In the genomic region with DNA sequence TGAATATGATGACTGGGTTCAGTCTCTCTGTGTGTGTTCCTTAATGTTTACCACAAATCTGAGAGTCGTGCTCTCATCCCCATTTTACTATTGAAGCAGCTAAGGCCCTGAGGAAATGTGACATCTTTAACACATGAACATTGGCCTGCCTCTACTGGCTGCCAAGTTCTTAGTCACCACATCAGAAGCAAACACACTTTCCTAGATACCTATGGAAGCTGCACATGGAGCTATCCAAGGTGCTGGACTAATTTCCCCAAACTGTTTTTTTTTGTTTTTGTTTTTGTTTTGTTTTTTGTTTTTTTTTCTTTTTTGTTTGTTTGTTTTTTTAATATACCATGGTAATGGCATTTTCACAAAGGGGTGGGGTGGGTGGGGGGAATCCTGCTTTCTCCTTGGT, we compare ENCODE assay signal across 13 mouse cellular contexts.
DNase-seq lines count a peak whose midpoint lies in the region; ATAC-seq and TF ChIP-seq lines count a peak whose summit lies in the region.
"Had no signal": no experiment of that assay in that cellular context is flagged by ENCODE, and none has a peak within 500 bp of the region (broad histone marks: within the 10 kb centered on the region; RNA-seq: fewer than 3 reads in every experiment).

No protein-coding gene starts in this region.

- ATAC-seq in heart, embryonic 13.5 days (ENCODE audit: extremely low read depth, insufficient number of reproducible peaks, low FRiP score, low TSS enrichment), result no peak
- ATAC-seq in lung, postnatal 0 days, result no peak
- no peak for ATAC-seq in midbrain, postnatal 0 days (ENCODE audit: low FRiP score)
- ATAC-seq: liver, embryonic 12.5 days had no signal

- peak overlapping the region; percentile 63 for H3K4me2 ChIP-seq in heart, embryonic 13.5 days
- H3K4me2 ChIP-seq in lung, postnatal 0 days (replicated peaks; ENCODE audit: low read depth, low read length), result no peak overlapping the region
- H3K4me2 ChIP-seq in midbrain, postnatal 0 days (ENCODE audit: low read depth, low read length, poor library complexity, severe bottlenecking), result peak overlapping the region; percentile 66
- H3K4me2 ChIP-seq: embryonic facial prominence, embryonic 12.5 days; liver, embryonic 12.5 days had no signal

- H3K79me2 ChIP-seq in heart, adult 2 months (replicated peaks; ENCODE audit: control insufficient read depth, insufficient read depth, low read length), result no peaks in the 10 kb centered on the region

- peaks cover 36% of the 10 kb centered on the region for H3K4me1 ChIP-seq in heart, embryonic 13.5 days
- peaks cover 3% of the 10 kb centered on the region; the same call in 1 of the 2 replicates for H3K4me1 ChIP-seq in heart, adult 2 months (ENCODE audit: control insufficient read depth, insufficient read depth, low read length)
- no peaks in the 10 kb centered on the region for H3K4me1 ChIP-seq in lung, postnatal 0 days (ENCODE audit: insufficient read depth, low read depth, low read length)
- peaks cover 17% of the 10 kb centered on the region for H3K4me1 ChIP-seq in midbrain, postnatal 0 days (ENCODE audit: insufficient read depth, low read length)
- H3K4me1 ChIP-seq: liver, embryonic 12.5 days had no signal

- no peaks in the 10 kb centered on the region for H3K36me3 ChIP-seq in heart, embryonic 13.5 days
- no peaks in the 10 kb centered on the region for H3K36me3 ChIP-seq in heart, adult 2 months (ENCODE audit: control insufficient read depth, insufficient read depth, low read length)
- H3K36me3 ChIP-seq in lung, postnatal 0 days (ENCODE audit: insufficient read depth, low read length), result no peaks in the 10 kb centered on the region
- H3K36me3 ChIP-seq in midbrain, postnatal 0 days (ENCODE audit: insufficient read depth, low read length), result peaks cover 16% of the 10 kb centered on the region
- H3K36me3 ChIP-seq: embryonic facial prominence, embryonic 12.5 days; liver, embryonic 12.5 days had no signal

- DNase-seq in heart, adult 2 months, result no peak
- peak; percentile 8 for DNase-seq in lung, postnatal 0 days (ENCODE audit: low spot score)
- DNase-seq in lung, postnatal 14 days, result no peak
- DNase-seq in adipocyte (ENCODE audit: low spot score), result peak; percentile 40
- no peak for DNase-seq in midbrain, postnatal 0 days (ENCODE audit: low spot score)
- no peak for DNase-seq in urinary bladder, postnatal 36 days (ENCODE audit: low spot score in 2 of 2)
- no peak for DNase-seq in urinary bladder, adult 18-20 months (ENCODE audit: low spot score in 2 of 2)
- DNase-seq: kidney, postnatal 10 days; thymus, postnatal 25 days had no signal

- no peak overlapping the region for H3K27ac ChIP-seq in heart, embryonic 13.5 days (replicated peaks)
- H3K27ac ChIP-seq in heart, adult 2 months, result no peak overlapping the region
- no peak overlapping the region for H3K27ac ChIP-seq in lung, postnatal 0 days (ENCODE audit: low read length)
- peak overlapping the region; percentile 55; the same call in 1 of the 2 replicates for H3K27ac ChIP-seq in midbrain, postnatal 0 days (ENCODE audit: low read depth, low read length)
- H3K27ac ChIP-seq: embryonic facial prominence, embryonic 12.5 days; liver, embryonic 12.5 days; macrophage had no signal

- no peak overlapping the region for H3K9ac ChIP-seq in heart, embryonic 13.5 days
- H3K9ac ChIP-seq in heart, adult 2 months (ENCODE audit: low read depth, low read length), result no peak overlapping the region
- H3K9ac ChIP-seq in lung, postnatal 0 days (replicated peaks; ENCODE audit: low read depth), result no peak overlapping the region
- H3K9ac ChIP-seq in midbrain, postnatal 0 days (replicated peaks; ENCODE audit: low read length, poor library complexity, severe bottlenecking), result peak overlapping the region; percentile 44; the same call in 1 of the 2 replicates
- H3K9ac ChIP-seq: embryonic facial prominence, embryonic 12.5 days; liver, embryonic 12.5 days had no signal

- no peak overlapping the region for H3K4me3 ChIP-seq in heart, embryonic 13.5 days
- no peak overlapping the region for H3K4me3 ChIP-seq in heart, adult 2 months
- H3K4me3 ChIP-seq in lung, postnatal 0 days (ENCODE audit: low read depth, low read length), result no peak overlapping the region
- peak overlapping the region; percentile 40 for H3K4me3 ChIP-seq in midbrain, postnatal 0 days (ENCODE audit: low read depth, low read length)
- H3K4me3 ChIP-seq: embryonic facial prominence, embryonic 12.5 days; liver, embryonic 12.5 days had no signal

- H3K27me3 ChIP-seq in heart, embryonic 13.5 days (replicated peaks), result no peaks in the 10 kb centered on the region
- no peaks in the 10 kb centered on the region for H3K27me3 ChIP-seq in heart, adult 2 months (ENCODE audit: control insufficient read depth, insufficient read depth, low read length)
- no peaks in the 10 kb centered on the region for H3K27me3 ChIP-seq in lung, postnatal 0 days (replicated peaks; ENCODE audit: insufficient read depth, low read length)
- H3K27me3 ChIP-seq in midbrain, postnatal 0 days (ENCODE audit: insufficient read depth, low read length), result no peaks in the 10 kb centered on the region
- H3K27me3 ChIP-seq: embryonic facial prominence, embryonic 12.5 days; liver, embryonic 12.5 days had no signal

- no peaks in the 10 kb centered on the region for H3K9me3 ChIP-seq in heart, embryonic 13.5 days
- H3K9me3 ChIP-seq in lung, postnatal 0 days (ENCODE audit: low read length), result no peaks in the 10 kb centered on the region
- H3K9me3 ChIP-seq in midbrain, postnatal 0 days (ENCODE audit: low read length), result no peaks in the 10 kb centered on the region
- H3K9me3 ChIP-seq: embryonic facial prominence, embryonic 12.5 days; liver, embryonic 12.5 days had no signal

- no peak for TF ChIP-seq POLR2A in heart, adult 2 months (IDR thresholded peaks at IDR 0.05; ENCODE audit: insufficient read depth, low read depth, low read length)

- intact Hi-C loops in heart, adult 2 months (cut with DNase I), result no loop called here

- TF ChIP-seq CTCF in heart, adult 2 months (IDR thresholded peaks at IDR 0.05), result no peak
- TF ChIP-seq CTCF in lung, postnatal 0 days (IDR thresholded peaks at IDR 0.05), result no peak
- no peak for TF ChIP-seq CTCF in midbrain, postnatal 0 days (IDR thresholded peaks at IDR 0.05)

- WGBS in heart, embryonic 13.5 days, result 47% methylated on average over 1 of the region's 1 CpGs
- 45% methylated on average over 1 of the region's 1 CpGs for WGBS in heart, adult 2 months
- 40% methylated on average over 1 of the region's 1 CpGs for WGBS in lung, postnatal 0 days
- 41% methylated on average over 1 of the region's 1 CpGs for WGBS in midbrain, postnatal 0 days

- TF ChIP-seq EP300 in heart, adult 2 months (IDR thresholded peaks at IDR 0.05; ENCODE audit: insufficient read depth, low read depth, low read length), result no peak
- TF ChIP-seq EP300 in lung, postnatal 0 days (IDR thresholded peaks at IDR 0.05), result no peak

Comparison
In these comparisons a context has a peak if more than half of its experiments do, and no peak if none do; other contexts are left out.
1. DNase-seq: peak in lung, postnatal 0 days (single experiment) and adipocyte (single experiment); none in heart, adult 2 months (0 of 2), lung, postnatal 14 days (single experiment), midbrain, postnatal 0 days (single experiment), urinary bladder, postnatal 36 days (0 of 2) and urinary bladder, adult 18-20 months (0 of 2).